Mouse (Mus musculus): ENCODE measurements around the gene Grik1. TPM values are rescaled to one million over a fixed set of nuclear protein-coding genes. Genes with fewer than 3 reads are reported as not detected.

Gene Grik1
- polyA plus RNA-seq (2017; shearing (Covaris generic)), result 0.21 TPM

GRCm38 (mm10) chr16:88290132-88290772 is at the start of gene Grik1:
Grik1 (minus strand) TSS chr16:88290265.

Other genes with a start within 250 kb of the Grik1 start
- gene Cldn17, start 216.7 kb upstream of the Grik1 start, polyA plus RNA-seq (2017; shearing (Covaris generic)), result not detected

Measured in effector memory CD4-positive, alpha-beta T cell, adult 5 months (primary cell).